Mouse (Mus musculus) heart, postnatal 10 days (tissue): ENCODE measurements around the gene Shd. TPM values are rescaled to one million over a fixed set of nuclear protein-coding genes. Genes with fewer than 3 reads are reported as not detected.
"Not testable (repeated sequence)": the region's sequence is repeated elsewhere in the genome, so short reads cannot be mapped to it uniquely, and the experiment has no call there.

Source experiments
- DNase-seq, 2 experiments: peaks; one replicate each; pipeline ENCODE4 v3.0.0; 2021
- intact Hi-C: fragments of 180-260 bp; cut with DNase I; formaldehyde crosslinking; loops from one replicate; pipeline ENCODE4 v1.15.1; 2025
- total RNA-seq, 2 experiments: library from RNA; stranded (reverse); gene quantifications; 2 replicates each; pipeline ENCODE4 v1.2.3; 2021

Gene Shd
- total RNA-seq, result 1 to 10 TPM; 1.8 to 3.4 TPM

GRCm38 (mm10) chr17:55969966-55970891 lies at the start of gene Shd:
TSS of gene Shd (plus strand) at chr17:55970467.
- peak; percentile 47 to 54 for DNase-seq
- intact Hi-C loops, result no loop called here

DNA sequence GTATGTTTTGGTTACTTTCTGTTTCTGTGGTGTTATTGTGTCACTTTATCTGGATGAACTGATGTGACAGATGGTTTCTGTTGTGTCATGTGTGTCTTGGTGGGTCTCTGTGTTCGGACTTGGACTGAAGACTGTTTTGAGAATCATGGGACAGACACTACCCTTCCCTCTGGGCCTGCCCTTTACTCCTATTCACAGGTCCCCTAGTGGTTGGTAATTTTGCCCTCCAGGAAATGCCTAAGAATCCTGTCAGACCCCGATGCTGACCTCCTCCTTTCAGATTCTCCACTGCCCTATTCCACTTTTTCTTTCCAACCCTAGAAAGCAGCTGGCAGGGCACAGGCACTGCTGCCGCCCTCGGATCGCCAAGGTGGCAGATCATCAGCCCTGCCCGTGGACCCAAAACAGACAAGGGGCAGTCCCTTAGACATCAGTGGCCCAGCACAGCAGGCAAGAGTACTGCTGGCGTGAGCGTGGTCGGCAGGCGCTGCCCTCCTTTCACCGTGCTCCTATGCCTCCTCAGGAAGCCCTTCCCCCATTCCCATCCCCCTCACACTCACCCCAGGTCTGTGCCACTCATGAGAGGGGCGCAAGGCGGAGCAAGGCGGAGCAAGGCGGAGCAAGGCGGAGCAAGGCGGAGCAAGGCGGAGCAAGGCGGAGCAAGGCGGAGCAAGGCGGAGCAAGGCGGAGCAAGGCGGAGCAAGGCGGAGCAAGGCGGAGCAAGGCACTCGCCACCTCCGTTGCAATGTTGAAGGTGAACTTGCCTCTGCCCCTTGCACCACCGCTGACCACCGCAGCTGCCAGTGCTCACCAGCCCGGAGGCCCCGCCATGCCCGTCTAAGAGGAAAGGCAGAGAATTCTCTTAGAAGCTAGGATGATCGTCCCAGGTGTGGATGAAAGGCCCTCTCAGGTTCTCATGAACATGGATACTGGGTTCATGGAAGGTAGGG lies 38.4 kb upstream of the Shd start:
- DNase-seq, result peak; percentile 39 to 45
- intact Hi-C loops, result no loop called here

DNA sequence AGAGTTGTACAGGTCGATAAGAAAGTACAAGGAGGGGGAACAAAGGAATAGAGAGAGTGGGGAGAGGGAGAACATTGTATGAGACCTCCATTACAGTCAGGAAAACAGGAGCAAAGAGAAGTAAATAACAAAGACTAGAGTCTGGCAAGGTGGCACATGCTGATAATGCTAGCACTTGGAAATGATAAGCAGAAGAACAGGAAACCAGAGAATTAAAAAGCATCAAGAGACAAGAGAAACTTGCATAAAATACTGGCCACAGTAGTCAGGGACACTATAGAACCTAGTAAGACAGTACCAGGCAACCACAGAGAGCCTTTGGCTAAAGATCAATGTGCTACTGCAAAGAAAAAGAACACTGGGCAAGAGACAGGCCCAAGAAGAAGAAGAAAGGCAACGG lies 37.6 kb upstream of the Shd start:
- DNase-seq, result no peak
- intact Hi-C loops, result no loop called here

- DNase-seq, result no peak
- intact Hi-C loops, result no loop called here
Measured at GRCm38 (mm10) chr17:55933191-55933590, 37.1 kb upstream of the Shd start.

DNA sequence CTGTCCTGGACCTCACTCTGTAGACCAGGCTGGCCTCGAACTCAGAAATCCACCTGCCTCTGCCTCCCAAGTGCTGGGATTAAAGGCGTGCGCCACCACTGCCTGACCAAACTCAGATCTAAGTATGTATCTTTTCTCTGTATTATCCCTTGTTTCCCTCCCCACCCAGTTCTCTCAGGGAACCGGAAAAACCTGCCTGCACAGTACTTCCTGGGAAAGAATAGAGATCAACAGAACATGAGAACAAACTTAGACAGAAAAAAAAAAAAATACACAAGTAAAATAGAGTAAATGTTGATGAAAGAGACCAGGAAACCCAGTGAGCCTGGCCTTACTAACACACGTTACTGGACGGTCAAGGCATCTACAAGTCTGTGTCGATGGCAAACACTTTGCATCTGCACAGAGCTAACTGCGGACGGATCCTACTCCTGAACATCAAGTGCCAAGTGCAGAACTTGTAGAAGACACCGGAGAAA lies 25.8 kb upstream of the Shd start:
- intact Hi-C loops, result not testable (repeated sequence)

GRCm38 (mm10) chr17:55944866-55945682 lies 25.2 kb upstream of the Shd start:
- intact Hi-C loops, result not testable (repeated sequence)
- peak; percentile 95 to 96 for DNase-seq

More for the DNA sequence above, 25.8 kb upstream of the Shd start:
- DNase-seq, result not testable (repeated sequence)

DNA sequence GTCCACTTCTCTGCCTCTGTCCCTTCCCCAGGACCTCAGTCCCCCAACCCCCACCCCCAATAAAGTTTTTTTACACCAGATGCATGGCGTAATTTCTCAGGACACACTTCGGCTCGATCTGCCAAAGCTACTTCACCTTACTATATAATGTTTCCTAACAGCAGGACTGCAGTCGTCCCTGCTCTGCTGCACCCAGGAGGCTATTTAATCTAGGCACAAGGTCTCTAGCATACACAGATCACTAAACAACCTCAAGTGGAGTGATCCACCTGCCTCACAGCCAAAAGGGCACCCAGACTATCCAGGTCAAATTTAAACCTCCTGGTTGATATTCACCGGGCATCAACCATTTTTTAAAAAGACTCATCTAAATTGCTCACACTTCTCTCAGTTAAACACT lies 24.6 kb upstream of the Shd start:
- intact Hi-C loops, result no loop called here
- no peak for DNase-seq

GRCm38 (mm10) chr17:55948647-55949046 lies 21.6 kb upstream of the Shd start:
- no peak for DNase-seq
- intact Hi-C loops, result no loop called here

DNA sequence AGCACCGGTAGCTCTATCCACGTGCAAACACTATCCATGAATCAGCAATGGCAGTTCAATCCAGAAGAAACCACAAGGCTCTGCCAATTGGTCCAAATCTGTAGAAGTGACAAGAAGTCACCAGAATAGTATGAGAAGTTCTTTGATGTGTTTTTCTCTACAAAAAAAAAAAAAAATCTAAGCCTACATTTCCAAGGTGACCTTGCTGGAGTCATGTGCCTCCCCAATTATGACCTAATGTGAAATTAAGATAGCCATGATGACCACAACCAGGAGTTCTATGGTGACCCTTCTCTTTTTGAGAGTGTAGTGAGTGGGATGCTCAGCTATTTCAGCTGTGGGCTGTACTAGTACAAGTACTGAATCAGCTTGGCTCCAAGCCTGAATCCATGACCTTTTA lies 20.9 kb upstream of the Shd start, which contains the start of gene Zfp119b:
Gene Zfp119b (minus strand): TSS at position 101 of the 400 bp plus-strand sequence.
- DNase-seq, result no peak
- intact Hi-C loops, result no loop called here

DNA sequence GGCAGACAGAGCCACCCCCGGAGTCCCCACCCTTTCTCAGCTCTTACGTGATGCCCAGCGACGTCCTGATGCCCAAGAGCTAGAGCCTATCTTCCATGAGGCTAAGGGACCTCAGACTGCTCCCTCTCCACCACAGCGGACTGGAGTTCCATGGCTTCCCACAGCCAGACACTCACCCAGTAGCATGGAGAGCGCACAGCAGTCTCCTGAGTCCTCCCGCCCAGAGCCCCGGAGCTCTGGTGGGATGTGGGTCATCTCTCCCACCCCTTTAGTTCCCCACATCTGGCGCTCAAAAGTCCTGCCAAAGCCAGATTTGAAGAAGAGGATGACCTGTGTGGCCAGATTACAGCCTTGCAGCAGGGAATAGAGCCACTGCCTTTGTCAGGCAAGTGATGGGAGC lies 19.7 kb upstream of the Shd start:
- DNase-seq, result no peak
- intact Hi-C loops, result no loop called here

GRCm38 (mm10) chr17:55952041-55952440 lies 18.2 kb upstream of the Shd start:
- DNase-seq, result no peak
- intact Hi-C loops, result no loop called here

- no peak for DNase-seq
- intact Hi-C loops, result no loop called here
Measured at GRCm38 (mm10) chr17:55952447-55953027, 17.7 kb upstream of the Shd start, which contains the start of gene Ebi3. TSS of gene Ebi3 (plus strand) at chr17:55952640.

DNA sequence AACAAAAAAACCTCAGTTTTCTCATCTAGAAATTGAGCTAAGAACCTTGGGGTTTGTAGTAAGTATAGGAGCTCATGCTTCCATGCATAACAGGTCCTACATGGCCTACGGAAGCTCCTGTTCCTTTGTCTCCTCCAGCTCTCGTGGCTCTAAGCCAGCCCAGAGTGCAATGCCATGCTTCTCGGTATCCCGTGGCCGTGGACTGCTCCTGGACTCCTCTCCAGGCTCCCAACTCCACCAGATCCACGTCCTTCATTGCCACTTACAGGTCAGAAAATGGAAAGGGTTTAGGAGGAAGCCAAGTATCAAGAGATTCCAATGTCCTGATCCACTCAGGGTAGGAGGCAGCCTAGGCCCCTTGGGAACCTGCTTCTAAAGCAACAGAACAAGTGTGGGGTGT lies 16.5 kb upstream of the Shd start:
- DNase-seq, result no peak
- intact Hi-C loops, result no loop called here

DNA sequence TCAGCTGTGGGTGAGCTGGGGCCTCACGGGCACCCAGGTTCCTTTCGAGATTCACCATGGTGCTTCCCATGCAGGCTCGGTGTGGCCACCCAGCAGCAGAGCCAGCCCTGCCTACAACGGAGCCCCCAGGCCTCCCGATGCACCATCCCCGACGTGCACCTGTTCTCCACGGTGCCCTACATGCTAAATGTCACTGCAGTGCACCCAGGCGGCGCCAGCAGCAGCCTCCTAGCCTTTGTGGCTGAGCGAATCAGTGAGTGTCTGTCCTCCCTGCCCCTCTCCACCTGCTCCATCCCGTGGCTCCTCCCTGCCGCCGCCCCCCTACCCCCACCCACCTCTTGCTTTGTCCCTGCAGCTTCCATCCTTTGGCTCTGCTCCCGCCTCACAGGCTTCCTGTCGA lies 16.0 kb upstream of the Shd start:
- DNase-seq, result no peak
- intact Hi-C loops, result no loop called here

- intact Hi-C loops, result loop anchor here (2.0 to 5.0 kb wide), 2 partner anchors 253 to 296 kb away; no protein-coding TSS in a partner anchor
- peak; percentile 43 to 53 for DNase-seq
Measured at GRCm38 (mm10) chr17:55956129-55956528, 14.1 kb upstream of the Shd start.

GRCm38 (mm10) chr17:55956591-55956990 lies 13.7 kb upstream of the Shd start:
- intact Hi-C loops, result loop anchor here (2.0 to 5.0 kb wide), 2 partner anchors 254 to 296 kb away; no protein-coding TSS in a partner anchor
- DNase-seq, result no peak

DNA sequence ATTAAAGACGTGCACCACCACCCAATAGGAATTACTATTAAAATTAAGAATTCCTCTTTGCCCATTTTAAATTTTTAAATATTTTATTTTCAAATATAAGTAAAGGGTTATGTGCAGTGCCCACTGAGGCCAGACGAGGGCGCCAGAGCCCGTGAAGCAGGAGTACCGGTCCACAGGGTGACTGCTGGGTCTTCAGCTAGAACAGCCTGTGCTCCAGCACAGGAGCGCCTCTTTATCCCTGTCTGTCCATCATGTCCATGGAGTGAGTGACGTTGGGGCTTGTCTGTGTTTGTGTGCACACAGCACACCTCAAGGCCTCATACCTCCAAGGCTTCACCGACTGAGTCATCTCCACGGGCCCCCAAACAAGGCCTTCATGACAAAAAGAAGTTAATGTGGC lies 13.1 kb upstream of the Shd start:
- peak; percentile 66 to 82 for DNase-seq
- intact Hi-C loops, result loop anchor here (2.0 to 5.0 kb wide), 2 partner anchors 254 to 295 kb away; no protein-coding TSS in a partner anchor

GRCm38 (mm10) chr17:55957726-55958583 lies 12.3 kb upstream of the Shd start:
- intact Hi-C loops, result loop anchor here (2.0 to 5.0 kb wide), 2 partner anchors 255 to 294 kb away; no protein-coding TSS in a partner anchor
- DNase-seq, result no peak

- no peak for DNase-seq
- intact Hi-C loops, result loop anchor here (5.0 kb wide), 1 partner anchor 294 kb away; no protein-coding TSS in a partner anchor
Measured at GRCm38 (mm10) chr17:55958584-55958886, 11.7 kb upstream of the Shd start.
